Mouse (Mus musculus) left cerebral cortex, postnatal 25 days (tissue): ENCODE results near the gene Astn2. TPM values are rescaled to one million over a fixed set of nuclear protein-coding genes. Genes with fewer than 3 reads are reported as not detected.

ENCODE experiments used
- DNase-seq, 2 experiments: peaks; one replicate each; pipeline ENCODE4 v3.0.0; 2022; ENCODE audit warnings: low spot score in 2 of 2, mixed read lengths in 1 of 2
- intact Hi-C: fragments of 180-260 bp; cut with DNase I; formaldehyde crosslinking; loops from one replicate; pipeline ENCODE4 v1.15.1; 2025
- total RNA-seq, 2 experiments: library from RNA; stranded (reverse); gene quantifications; 2 replicates each; pipeline ENCODE4 v1.2.3; 2021

Gene Astn2
- total RNA-seq, 2 experiments from 2014 or later: 40.9 to 42.9 TPM

GRCm38 (mm10) chr4:65532071-65532736 is 872.2 kb downstream of the Astn2 start:
- intact Hi-C loops: no loop called here
- peak in 1 of 2 experiments; percentile 30 for DNase-seq

- intact Hi-C loops: no loop called here
- no peak for DNase-seq
Measured at GRCm38 (mm10) chr4:65531621-65532020, 872.8 kb downstream of the Astn2 start.

GRCm38 (mm10) chr4:65530901-65531300 is 873.5 kb downstream of the Astn2 start:
- intact Hi-C loops: no loop called here
- DNase-seq: no peak

GRCm38 (mm10) chr4:65508101-65508500 is 896.3 kb downstream of the Astn2 start:
- intact Hi-C loops: no loop called here
- no peak for DNase-seq

GRCm38 (mm10) chr4:65506870-65507269 is 897.5 kb downstream of the Astn2 start:
- DNase-seq: no peak
- intact Hi-C loops: no loop called here

- intact Hi-C loops: loop anchor here (2.0 to 5.0 kb wide), 3 partner anchors 374 to 964 kb away; no protein-coding TSS in a partner anchor
- peak; percentile 80 to 82 for DNase-seq
Measured at GRCm38 (mm10) chr4:65496463-65496834, 908.0 kb downstream of the Astn2 start.

GRCm38 (mm10) chr4:65495705-65496462 is 908.5 kb downstream of the Astn2 start:
- no peak for DNase-seq
- intact Hi-C loops: loop anchor here (2.0 to 5.0 kb wide), 3 partner anchors 373 to 964 kb away; no protein-coding TSS in a partner anchor

GRCm38 (mm10) chr4:65491541-65491940 is 912.9 kb downstream of the Astn2 start:
- DNase-seq: no peak
- intact Hi-C loops: no loop called here

- intact Hi-C loops: no loop called here
- no peak for DNase-seq
Measured at GRCm38 (mm10) chr4:65489711-65490110, 914.7 kb downstream of the Astn2 start.

- intact Hi-C loops: no loop called here
- DNase-seq: no peak
Measured at GRCm38 (mm10) chr4:65481632-65482031, 922.8 kb downstream of the Astn2 start.

- DNase-seq: peak; percentile 18 to 79
- intact Hi-C loops: no loop called here
Measured at GRCm38 (mm10) chr4:65477106-65477505, 927.3 kb downstream of the Astn2 start.

GRCm38 (mm10) chr4:65475925-65476560 is 928.4 kb downstream of the Astn2 start:
- intact Hi-C loops: no loop called here
- DNase-seq: peak in 1 of 2 experiments; percentile 55

GRCm38 (mm10) chr4:65473141-65473540 is 931.3 kb downstream of the Astn2 start:
- peak in 1 of 2 experiments; percentile 8 for DNase-seq
- intact Hi-C loops: no loop called here

- intact Hi-C loops: no loop called here
- peak in 1 of 2 experiments; percentile 37 for DNase-seq
Measured at GRCm38 (mm10) chr4:65449171-65449570, 955.2 kb downstream of the Astn2 start.

GRCm38 (mm10) chr4:65441746-65442145 is 962.7 kb downstream of the Astn2 start:
- DNase-seq: no peak
- intact Hi-C loops: no loop called here

- intact Hi-C loops: no loop called here
- DNase-seq: no peak
Measured at GRCm38 (mm10) chr4:65430804-65431203, 973.6 kb downstream of the Astn2 start.

GRCm38 (mm10) chr4:65427480-65427879 is 976.9 kb downstream of the Astn2 start:
- intact Hi-C loops: no loop called here
- no peak for DNase-seq

GRCm38 (mm10) chr4:65426437-65426836 is 978.0 kb downstream of the Astn2 start:
- DNase-seq: no peak
- intact Hi-C loops: no loop called here

GRCm38 (mm10) chr4:65423068-65423625 is 981.3 kb downstream of the Astn2 start:
- no peak for DNase-seq
- intact Hi-C loops: no loop called here

- intact Hi-C loops: no loop called here
- DNase-seq: no peak
Measured at GRCm38 (mm10) chr4:65421272-65421671, 983.1 kb downstream of the Astn2 start.
